Mouse (Mus musculus) cortical plate, adult 2 months (tissue): Measurements from ENCODE around the gene Cog7.

Experiments
- CTCF ChIP-seq: fragments of 200-500 bp; IDR thresholded peaks from 2 replicates; pipeline ENCODE4 v1.5.1; 2011; ENCODE audit warnings: mild to moderate bottlenecking, control low read depth, low read length; ENCODE audit not compliant: insufficient read depth; ENCODE audit errors: extremely low read depth
- POLR2A ChIP-seq: fragments of 200-500 bp; IDR thresholded peaks from 2 replicates; pipeline ENCODE4 v1.6.1; 2011; ENCODE audit warnings: mild to moderate bottlenecking, low read length, control low read depth; ENCODE audit not compliant: insufficient read depth; ENCODE audit errors: extremely low read depth

- TF ChIP-seq CTCF (no peak), POLR2A (no peak)
These were observed 132.9 kb downstream of the Cog7 start for GRCm38 (mm10) chr7:121848537-121849168.
